Mouse (Mus musculus) E14TG2a.4 (cell line): ENCODE measurements around the gene Clta.

Source experiments
- CTCF ChIP-seq: conservative IDR thresholded peaks from 2 replicates; pipeline ENCODE4 v1.5.1; 2014; ENCODE audit warnings: low read length
- POU5F1 ChIP-seq: IDR thresholded peaks from 2 replicates; pipeline ENCODE4 v1.6.1; 2014; ENCODE audit warnings: low read length, borderline replicate concordance

DNA sequence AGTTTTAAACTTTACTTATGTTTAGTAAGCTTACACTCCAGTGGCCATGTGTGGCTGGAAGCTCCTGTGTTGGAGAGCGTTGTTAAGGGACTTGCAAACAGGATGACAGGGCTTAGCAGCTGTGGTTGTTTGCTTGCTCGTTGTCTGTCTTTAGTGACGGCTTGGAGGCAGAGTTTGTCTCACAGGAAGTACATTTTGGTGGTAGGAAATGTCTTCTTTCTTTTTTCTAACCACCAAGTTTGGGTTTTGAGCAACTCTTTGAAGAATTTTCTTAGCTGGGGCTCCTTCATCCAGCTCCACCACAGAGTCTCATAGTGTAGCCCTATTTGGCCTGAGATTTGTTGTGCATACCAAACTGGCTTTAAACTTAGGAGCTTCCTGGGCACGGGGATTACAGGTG is 18.1 kb downstream of the Clta start:
- no peak for TF ChIP-seq CTCF
- no peak for TF ChIP-seq POU5F1
